Mouse (Mus musculus) MEL (cell line): ENCODE data around the gene Zfp65.

Source experiments
- CTCF ChIP-seq, 3 experiments: IDR thresholded peaks in 2 of 3; conservative IDR thresholded peaks in 1 of 3; 2 replicates each; pipeline ENCODE4 v1.5.1; 2011 to 2012; ENCODE audit warnings: low read length in 3 of 3, low read depth in 2 of 3, mild to moderate bottlenecking in 2 of 3, improper control_type of control experiment in 1 of 3, inconsistent platforms in 1 of 3, mixed read lengths in 1 of 3, moderate library complexity in 1 of 3; ENCODE audit not compliant: control insufficient read depth in 1 of 3, insufficient read depth in 1 of 3, poor library complexity in 1 of 3, severe bottlenecking in 1 of 3
- GATA1 ChIP-seq: IDR thresholded peaks from 2 replicates; pipeline ENCODE4 v1.6.1; 2011; ENCODE audit warnings: low read depth, low read length, improper control_type of control experiment

- no peak for TF ChIP-seq CTCF (IDR thresholded peaks at IDR 0.05 in 2 of 3, conservative IDR thresholded peaks at IDR 0.05 in 1 of 3; ENCODE audit: control insufficient read depth in 1 of 3, insufficient read depth in 1 of 3, low read depth in 2 of 3, low read length in 3 of 3, poor library complexity in 1 of 3, severe bottlenecking in 1 of 3)
- TF ChIP-seq GATA1: no peak
Observed at GRCm38 (mm10) chr13:67754333-67755306, 25.6 kb upstream of the Zfp65 start, which contains the start of gene Zfp85.
